Mouse (Mus musculus): ENCODE data around the gene Vstm2b. TPM values are rescaled to one million over a fixed set of nuclear protein-coding genes. Genes with fewer than 3 reads are reported as not detected.

Gene Vstm2b
- not detected in 2 replicates for polyA plus RNA-seq (2012; ENCODE audit: low replicate concordance)

DNA sequence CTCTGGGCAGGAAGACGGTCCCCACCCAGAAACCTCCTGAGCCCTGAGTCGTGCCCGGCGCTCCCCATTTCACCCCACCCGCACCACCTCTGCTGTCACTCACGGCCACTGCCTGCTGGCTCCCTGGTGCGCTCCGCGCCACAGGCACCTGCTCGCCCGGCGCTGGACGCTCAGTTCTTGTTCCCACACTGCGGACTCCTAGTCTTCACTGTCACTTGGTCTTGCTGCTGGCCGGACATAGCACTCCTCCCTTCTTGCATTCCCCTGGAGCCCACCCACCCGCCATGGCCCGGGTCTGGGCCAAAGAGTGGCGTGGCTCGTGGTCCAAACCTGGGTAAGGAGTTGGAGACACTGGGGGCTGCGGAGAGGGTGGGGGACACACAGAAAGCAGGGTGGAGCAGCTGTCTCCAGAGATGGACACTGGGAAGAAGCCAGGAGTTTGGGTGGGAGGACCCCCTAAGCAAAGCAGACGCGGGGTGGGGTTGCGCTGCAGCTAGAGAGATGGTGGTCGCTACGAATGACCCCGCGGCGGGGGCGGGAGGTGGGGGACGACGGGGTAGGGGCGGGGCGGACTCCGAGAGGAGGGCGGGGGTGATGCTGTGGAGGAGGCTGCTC lies at the start of gene Vstm2b:
Vstm2b (plus strand) TSS at position 233 of the 615 bp plus-strand sequence.

Other genes with a start within 250 kb of the Vstm2b start
- gene 4930433I11Rik, start 89.2 kb downstream of the Vstm2b start, polyA plus RNA-seq (2012; ENCODE audit: low replicate concordance): not detected in 2 replicates
- not detected in 2 replicates for gene Gm4884, start 134.4 kb downstream of the Vstm2b start, polyA plus RNA-seq (2012; ENCODE audit: low replicate concordance)